Mouse (Mus musculus): ENCODE measurements at regions not wholly inside any gene's neighbourhood (a gene's known extent, or its start where the extent isn't known, plus 50 kb on each side); places are given as distances from the start of the nearest gene placed in this dataset.
"Not testable (repeated sequence)": the region's sequence is repeated elsewhere in the genome, so short reads cannot be mapped to it uniquely, and the experiment has no call there.

GRCm38 (mm10) chr17:85881636-85882170, 193.6 kb upstream of the Six2 start:
- no peak for DNase-seq

- no peak for DNase-seq
Measured at GRCm38 (mm10) chr17:85881046-85881445, 193.0 kb upstream of the Six2 start.

DNA sequence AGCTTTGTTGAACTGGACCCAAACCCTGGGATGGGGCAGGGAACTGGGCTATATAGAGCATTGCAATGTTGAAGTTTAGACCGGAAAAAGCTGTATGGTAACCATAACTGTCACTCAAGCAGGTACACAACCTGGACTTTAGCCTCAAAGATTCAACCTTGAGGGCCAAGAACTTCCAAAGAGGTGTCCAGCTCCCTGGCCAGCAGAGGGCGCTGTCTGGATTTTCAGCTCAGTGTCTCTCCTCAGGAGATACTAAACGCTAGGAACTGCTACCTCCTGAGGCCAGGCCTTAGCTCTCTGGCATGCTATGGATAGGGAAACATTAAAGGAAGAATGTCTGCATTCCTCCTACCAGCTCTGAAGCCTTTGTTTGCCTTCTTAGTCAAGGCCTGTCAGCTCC, 189.4 kb upstream of the Six2 start:
- no peak for DNase-seq

GRCm38 (mm10) chr17:85876853-85877252, 188.8 kb upstream of the Six2 start:
- no peak for DNase-seq

GRCm38 (mm10) chr17:85873853-85874586, 185.9 kb upstream of the Six2 start:
- DNase-seq, result no peak

DNA sequence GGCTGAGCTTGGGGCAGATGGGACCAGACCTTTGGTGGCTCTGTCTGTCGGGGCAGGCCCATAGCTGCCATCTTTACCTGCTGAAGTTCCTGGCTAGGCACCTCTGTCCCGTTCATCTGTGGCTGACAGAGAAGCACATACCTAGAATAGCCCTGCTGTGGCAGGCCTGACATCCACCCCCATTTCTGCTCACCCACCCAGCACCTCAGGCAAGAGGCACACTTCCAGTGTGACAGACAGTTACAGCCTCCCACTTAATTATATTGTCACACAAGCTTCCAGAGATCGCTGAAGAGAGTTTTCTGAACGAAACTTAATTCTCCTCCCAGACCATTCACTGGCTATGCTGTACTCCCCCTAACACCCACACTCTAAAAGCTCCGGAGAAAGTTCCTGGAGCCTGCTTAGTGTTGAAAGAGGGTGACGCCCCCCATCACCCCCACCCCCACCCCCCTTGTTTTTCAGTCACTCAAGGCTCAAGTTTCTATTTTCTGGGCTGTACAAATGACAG, 184.9 kb upstream of the Six2 start:
- no peak for DNase-seq

DNA sequence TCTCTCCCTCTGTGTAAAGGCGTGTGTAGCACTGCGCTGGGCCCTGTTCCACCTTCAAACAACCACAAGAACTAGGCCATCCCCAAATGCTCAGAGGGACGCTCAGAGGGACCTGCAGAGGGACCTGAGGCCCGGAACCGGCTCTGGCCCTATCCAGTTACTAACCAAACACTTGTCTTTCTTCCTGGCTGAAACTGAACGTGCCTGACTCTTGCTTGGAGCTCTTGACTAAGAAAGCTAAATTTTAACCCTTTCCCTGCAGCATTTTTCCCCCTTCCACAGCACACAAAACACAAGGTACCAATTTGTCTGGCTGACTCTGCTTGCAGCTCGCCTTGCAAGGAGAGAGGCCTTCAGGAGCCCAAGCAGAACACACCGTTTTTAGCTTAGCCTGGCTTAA, 182.3 kb upstream of the Six2 start:
- no peak for DNase-seq

- DNase-seq, result no peak
Measured at GRCm38 (mm10) chr17:85869179-85869578, 181.1 kb upstream of the Six2 start.

- DNase-seq, result no peak
Measured at GRCm38 (mm10) chr17:85867945-85868616, 180.0 kb upstream of the Six2 start.

DNA sequence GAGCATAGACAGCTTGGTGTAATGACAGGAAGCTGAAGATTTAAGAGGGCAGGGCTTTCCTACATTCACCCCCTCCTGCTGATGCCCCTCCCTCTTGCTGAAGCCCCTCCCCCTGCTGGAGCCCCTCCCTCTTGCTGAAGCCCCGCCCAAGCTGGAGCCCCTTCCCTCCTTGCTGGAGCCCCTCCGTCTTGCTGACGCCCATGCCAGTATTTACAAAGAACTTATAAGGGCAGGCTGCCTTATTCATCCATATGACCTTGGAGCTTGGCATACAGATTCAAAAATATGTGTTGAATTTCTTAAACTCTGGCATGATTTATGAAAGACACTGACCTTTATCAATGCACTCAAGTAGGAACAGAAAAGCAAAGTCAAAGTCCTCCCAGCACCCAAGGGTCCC, 178.5 kb upstream of the Six2 start:
- DNase-seq, result no peak

DNA sequence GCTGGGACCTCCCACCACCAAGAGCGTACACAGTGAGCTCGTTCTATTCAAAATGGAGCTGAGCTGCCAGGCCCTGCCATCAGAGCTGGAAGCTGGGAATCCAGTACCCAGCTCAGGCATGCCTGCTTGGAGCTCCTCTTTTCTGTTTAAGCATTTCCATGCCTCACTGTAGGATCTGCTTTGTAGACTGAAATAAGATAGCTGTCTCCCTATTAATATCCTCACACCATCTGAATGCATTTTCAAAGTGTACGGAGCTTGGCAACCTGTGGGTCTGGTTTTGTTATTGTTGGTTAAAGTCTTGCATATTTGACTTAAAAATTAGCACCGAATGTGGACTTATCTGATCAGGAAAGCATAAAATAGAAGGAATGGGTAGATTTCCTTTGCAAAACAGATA, 177.9 kb upstream of the Six2 start:
- DNase-seq, result no peak

DNA sequence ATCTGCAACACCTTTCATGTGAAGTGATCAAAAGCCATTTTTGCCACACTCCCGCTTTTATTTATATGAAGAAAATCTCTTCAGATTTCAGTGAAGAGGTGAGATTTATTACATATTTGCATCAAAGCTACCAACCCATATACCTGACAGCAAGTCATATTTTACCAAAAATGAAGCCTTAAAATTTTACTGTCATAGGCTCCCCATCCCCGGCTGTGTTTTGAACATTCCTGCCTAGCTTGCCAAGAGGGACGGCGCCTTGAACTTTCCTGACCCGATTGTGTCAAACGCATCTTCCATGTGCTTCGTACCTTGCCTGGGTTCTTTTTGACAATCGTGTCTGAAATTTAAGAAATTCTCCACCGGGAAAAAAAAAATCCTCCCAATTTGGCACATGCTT, 173.3 kb upstream of the Six2 start:
- DNase-seq, result no peak

GRCm38 (mm10) chr17:85860797-85861196, 172.7 kb upstream of the Six2 start:
- no peak for DNase-seq

GRCm38 (mm10) chr17:85859926-85860707, 172.0 kb upstream of the Six2 start:
- DNase-seq, result no peak

GRCm38 (mm10) chr17:85858516-85858915, 170.4 kb upstream of the Six2 start:
- DNase-seq, result no peak

GRCm38 (mm10) chr17:85857705-85858472, 169.8 kb upstream of the Six2 start:
- no peak for DNase-seq

- DNase-seq, result not testable (repeated sequence)
Measured at GRCm38 (mm10) chr17:85856894-85857293, 168.8 kb upstream of the Six2 start.

DNA sequence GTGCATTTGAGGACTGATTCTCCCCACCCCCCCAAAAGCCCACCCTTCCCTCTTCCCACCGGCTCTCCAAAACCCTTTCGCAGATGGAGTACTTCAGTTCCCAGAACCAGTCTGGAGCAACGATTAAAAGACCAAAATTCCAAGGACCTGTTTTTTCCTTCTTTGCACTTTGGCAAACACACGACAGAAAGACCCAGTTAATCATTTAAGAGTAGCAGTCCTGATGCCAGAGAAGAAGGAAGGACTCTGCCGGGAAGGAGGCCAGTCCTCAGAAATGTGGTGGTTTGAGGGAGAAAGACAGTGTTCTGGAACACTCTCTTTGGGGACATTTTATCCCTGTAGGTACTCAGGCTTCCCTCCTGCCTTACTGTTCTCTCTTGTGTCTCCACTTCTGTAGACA, 165.1 kb upstream of the Six2 start:
- DNase-seq, result no peak

GRCm38 (mm10) chr17:85848526-85848925, 160.5 kb upstream of the Six2 start:
- no peak for DNase-seq

GRCm38 (mm10) chr17:85847756-85848155, 159.7 kb upstream of the Six2 start:
- DNase-seq, result no peak

DNA sequence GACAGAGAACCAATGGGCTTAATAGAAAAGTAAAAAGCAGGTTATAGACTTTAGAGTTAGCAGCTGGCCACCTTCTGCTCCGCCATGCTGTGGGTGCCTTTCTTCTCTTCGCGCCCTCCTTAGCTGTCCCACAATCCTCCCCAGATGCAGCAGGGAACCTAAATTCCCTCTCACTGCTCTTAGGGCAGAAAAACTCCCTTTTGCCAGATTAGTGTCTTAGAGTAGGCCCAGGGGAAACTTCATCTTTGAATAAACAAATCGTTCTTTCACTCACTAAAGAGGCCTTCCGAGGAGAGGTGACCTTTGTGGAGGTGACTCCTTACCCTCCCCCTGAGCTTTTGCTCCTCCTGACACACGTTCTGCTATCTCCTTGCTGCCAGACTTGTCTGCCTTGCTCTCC, 157.0 kb upstream of the Six2 start:
- no peak for DNase-seq

GRCm38 (mm10) chr17:85844486-85844885, 156.4 kb upstream of the Six2 start:
- no peak for DNase-seq

DNA sequence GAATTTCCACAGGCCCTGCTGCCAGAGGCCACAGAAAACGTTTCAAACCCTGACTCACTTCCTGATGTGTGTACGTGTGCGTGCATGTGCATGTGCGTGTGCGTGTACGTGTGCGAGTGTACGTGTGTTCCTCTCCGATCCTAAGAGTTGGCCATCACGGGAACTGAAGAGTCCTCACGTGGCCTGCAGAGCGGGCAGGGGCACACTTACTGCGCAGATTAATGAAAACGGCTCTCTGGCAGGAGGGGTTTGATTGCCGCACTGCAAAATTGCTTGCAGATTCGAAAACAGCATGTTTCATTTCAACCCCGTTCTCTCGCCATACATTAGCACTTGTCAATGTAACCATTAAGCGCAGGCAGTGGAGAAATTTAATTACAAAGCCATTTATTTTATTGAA, 135.0 kb upstream of the Six2 start:
- DNase-seq, result no peak

Data from right cerebral cortex, postnatal 25 days (tissue).